Mouse (Mus musculus) spleen, adult 2 months (tissue): ENCODE data around the gene Pcnx2. TPM values are rescaled to one million over a fixed set of nuclear protein-coding genes. Genes with fewer than 3 reads are reported as not detected.

ENCODE experiments used
- DNase-seq, 2 experiments: peaks; one replicate each; pipeline versions ENCODE4 v3.0.0 to v3.0.0-alpha.2; 2012 to 2021; ENCODE audit warnings: low spot score in 2 of 2, low read depth in 1 of 2
- H3K27ac ChIP-seq: fragments of 200-500 bp; 2 replicates; pipeline ENCODE4 v1.5.1; 2012; ENCODE audit warnings: low read length, inconsistent platforms; ENCODE audit not compliant: insufficient read depth
- H3K27me3 ChIP-seq: fragments of 200-500 bp; 2 replicates; pipeline ENCODE4 v1.6.1; 2012; ENCODE audit warnings: mild to moderate bottlenecking, moderate library complexity, low read length, inconsistent platforms; ENCODE audit not compliant: control insufficient read depth, insufficient read depth
- H3K36me3 ChIP-seq: fragments of 200-500 bp; 2 replicates; pipeline ENCODE4 v1.6.1; 2012; ENCODE audit warnings: mild to moderate bottlenecking, low read length, inconsistent platforms; ENCODE audit not compliant: control insufficient read depth, insufficient read depth
- H3K4me1 ChIP-seq: fragments of 200-500 bp; 2 replicates; pipeline ENCODE4 v1.6.1; 2011; ENCODE audit warnings: inconsistent platforms; ENCODE audit not compliant: control insufficient read depth, insufficient read depth, insufficient read length
- H3K4me3 ChIP-seq: fragments of 200-500 bp; 2 replicates; pipeline ENCODE4 v1.5.1; 2011; ENCODE audit warnings: mild to moderate bottlenecking, inconsistent platforms; ENCODE audit not compliant: insufficient read depth, insufficient read length; ENCODE audit errors: extremely low read depth
- CTCF ChIP-seq: fragments of 200-500 bp; IDR thresholded peaks from 2 replicates; pipeline ENCODE4 v1.5.1; 2011; ENCODE audit warnings: mild to moderate bottlenecking, inconsistent platforms; ENCODE audit not compliant: insufficient read depth, insufficient read length, insufficient replicate concordance; ENCODE audit errors: extremely low read depth
- POLR2A ChIP-seq: fragments of 200-500 bp; IDR thresholded peaks from 2 replicates; pipeline ENCODE4 v1.6.1; 2011; ENCODE audit warnings: low read depth, low read length, inconsistent platforms
- WGBS: fragments of 180-500 bp; shearing (Covaris S2); methylation state at CpG from one replicate; pipeline ENCODE4 v1.1.7; 2018; 5-methylcytosine and 5-hydroxymethylcytosine counted together
- polyA plus RNA-seq: library from polyadenylated mRNA; depleted of rRNA; stranded (reverse); fragments of >200 nt; gene quantifications from 2 replicates; pipeline ENCODE4 v1.2.3, GENCODE M21; 2012

Gene Pcnx2
- polyA plus RNA-seq, 1 experiment: 0.20 TPM

GRCm38 (mm10) chr8:125747390-125747789 is 150.7 kb downstream of the Pcnx2 start:
- WGBS: 95% methylated on average over 8 of the region's 8 CpGs
- DNase-seq: no peak
- Histone ChIP-seq H3K27me3 (no peaks in the 10 kb centered on the region), H3K4me3 (no peak overlapping the region), H3K4me1 (peaks cover 14% of the 10 kb centered on the region; the same call in 1 of the 2 replicates), H3K36me3 (peaks cover 7% of the 10 kb centered on the region; the same call in 1 of the 2 replicates), H3K27ac (no peak overlapping the region)
- no peak for TF ChIP-seq POLR2A
- TF ChIP-seq CTCF: no peak

GRCm38 (mm10) chr8:125744914-125745576 is 153.1 kb downstream of the Pcnx2 start:
- no peak for DNase-seq
- H3K27ac ChIP-seq: no peak overlapping the region
- H3K27me3 ChIP-seq: no peaks in the 10 kb centered on the region
- no peak for TF ChIP-seq POLR2A
- TF ChIP-seq CTCF: no peak
- peaks cover 7% of the 10 kb centered on the region; the same call in 1 of the 2 replicates for H3K36me3 ChIP-seq
- no peak overlapping the region for H3K4me3 ChIP-seq
- peaks cover 4% of the 10 kb centered on the region; the same call in 1 of the 2 replicates for H3K4me1 ChIP-seq
- whole genome bisulfite sequencing: 60% methylated on average over 10 of the region's 10 CpGs

GRCm38 (mm10) chr8:125742406-125742805 is 155.7 kb downstream of the Pcnx2 start:
- Histone ChIP-seq H3K4me3 (no peak overlapping the region), H3K36me3 (peaks cover 5% of the 10 kb centered on the region; the same call in 1 of the 2 replicates)
- DNase-seq: no peak

GRCm38 (mm10) chr8:125741855-125742254 is 156.3 kb downstream of the Pcnx2 start:
- Histone ChIP-seq H3K27ac (no peak overlapping the region), H3K4me1 (peaks cover 4% of the 10 kb centered on the region; the same call in 1 of the 2 replicates), H3K36me3 (peaks cover 3% of the 10 kb centered on the region; the same call in 1 of the 2 replicates), H3K27me3 (no peaks in the 10 kb centered on the region), H3K4me3 (no peak overlapping the region)
- DNase-seq: no peak
- 34% methylated on average over 2 of the region's 2 CpGs for WGBS
- no peak for TF ChIP-seq CTCF
- TF ChIP-seq POLR2A: no peak

More at GRCm38 (mm10) chr8:125742406-125742805, 155.7 kb downstream of the Pcnx2 start:
- TF ChIP-seq CTCF: no peak
- TF ChIP-seq POLR2A: no peak
- peaks cover 4% of the 10 kb centered on the region; the same call in 1 of the 2 replicates for H3K4me1 ChIP-seq
- WGBS: 39% methylated on average over 8 of the region's 8 CpGs
- H3K27me3 ChIP-seq: no peaks in the 10 kb centered on the region
- no peak overlapping the region for H3K27ac ChIP-seq

GRCm38 (mm10) chr8:125741377-125741776 is 156.7 kb downstream of the Pcnx2 start:
- Histone ChIP-seq H3K27me3 (no peaks in the 10 kb centered on the region), H3K36me3 (peaks cover 2% of the 10 kb centered on the region; the same call in 1 of the 2 replicates), H3K4me3 (no peak overlapping the region), H3K27ac (no peak overlapping the region), H3K4me1 (peaks cover 4% of the 10 kb centered on the region; the same call in 1 of the 2 replicates)
- TF ChIP-seq POLR2A (no peak), CTCF (no peak)
- no peak for DNase-seq
- 47% methylated on average over 5 of the region's 5 CpGs for WGBS

- Histone ChIP-seq H3K27me3 (no peaks in the 10 kb centered on the region), H3K4me1 (peaks cover 4% of the 10 kb centered on the region; the same call in 1 of the 2 replicates), H3K36me3 (peaks cover 2% of the 10 kb centered on the region; the same call in 1 of the 2 replicates), H3K4me3 (no peak overlapping the region), H3K27ac (no peak overlapping the region)
- WGBS: 90% methylated on average over 10 of the region's 10 CpGs
- DNase-seq: no peak
- TF ChIP-seq POLR2A: no peak
- no peak for TF ChIP-seq CTCF
Observed at GRCm38 (mm10) chr8:125740655-125741054, 157.5 kb downstream of the Pcnx2 start.

GRCm38 (mm10) chr8:125738956-125739355 is 159.2 kb downstream of the Pcnx2 start:
- 90% methylated on average over 4 of the region's 4 CpGs for WGBS
- Histone ChIP-seq H3K36me3 (no peaks in the 10 kb centered on the region; the same call in 1 of the 2 replicates), H3K4me1 (peaks cover 2% of the 10 kb centered on the region; the same call in 1 of the 2 replicates), H3K27ac (no peak overlapping the region), H3K4me3 (no peak overlapping the region), H3K27me3 (no peaks in the 10 kb centered on the region)
- DNase-seq: no peak
- no peak for TF ChIP-seq POLR2A
- no peak for TF ChIP-seq CTCF
